Mouse (Mus musculus): ENCODE data around the gene Bves.

- TF ChIP-seq GATA1 (IDR thresholded peaks at IDR 0.05; ENCODE audit: borderline replicate concordance, low read length): no peak
- TF ChIP-seq FLI1 (IDR thresholded peaks at IDR 0.05; ENCODE audit: low read length): no peak
Measured at GRCm38 (mm10) chr10:45372994-45373692, 37.6 kb downstream of the Bves start.
